Mouse (Mus musculus): ENCODE data around the gene Tmem229b. TPM values are rescaled to one million over a fixed set of nuclear protein-coding genes. Genes with fewer than 3 reads are reported as not detected.
A peak's percentile ranks its signal among the peaks of the same experiment; 100 is the strongest.

Tmem229b gene
- total and polyA plus RNA-seq, 2 experiments from 2014 or later: 63.2 to 214 TPM

GRCm38 (mm10) chr12:79002978-79003377 lies 4.4 kb downstream of the Tmem229b start:
- Histone ChIP-seq H3K9ac (replicated peaks; ENCODE audit: low read length, poor library complexity, severe bottlenecking) (no peak overlapping the region), H3K4me3 (ENCODE audit: low read depth, low read length) (no peak overlapping the region), H3K27me3 (ENCODE audit: insufficient read depth, low read length) (no peaks in the 10 kb centered on the region), H3K36me3 (ENCODE audit: insufficient read depth, low read length) (no peaks in the 10 kb centered on the region), H3K27ac (ENCODE audit: low read depth, low read length) (no peak overlapping the region), H3K9me3 (ENCODE audit: low read length) (no peaks in the 10 kb centered on the region), H3K4me1 (ENCODE audit: insufficient read depth, low read length) (peaks cover 13% of the 10 kb centered on the region; the same call in 1 of the 2 replicates), H3K4me2 (ENCODE audit: low read depth, low read length, poor library complexity, severe bottlenecking) (no peak overlapping the region)
- ATAC-seq (ENCODE audit: low FRiP score) (no peak), DNase-seq (ENCODE audit: low spot score) (no peak)
- 90% methylated on average over 3 of the region's 3 CpGs for WGBS
- TF ChIP-seq CTCF (IDR thresholded peaks at IDR 0.05): no peak

GRCm38 (mm10) chr12:79002406-79002805 lies 5.0 kb downstream of the Tmem229b start:
- Histone ChIP-seq H3K9ac (replicated peaks; ENCODE audit: low read length, poor library complexity, severe bottlenecking) (no peak overlapping the region), H3K4me3 (ENCODE audit: low read depth, low read length) (no peak overlapping the region), H3K36me3 (ENCODE audit: insufficient read depth, low read length) (no peaks in the 10 kb centered on the region), H3K9me3 (ENCODE audit: low read length) (no peaks in the 10 kb centered on the region), H3K27ac (ENCODE audit: low read depth, low read length) (no peak overlapping the region), H3K27me3 (ENCODE audit: insufficient read depth, low read length) (no peaks in the 10 kb centered on the region), H3K4me2 (ENCODE audit: low read depth, low read length, poor library complexity, severe bottlenecking) (no peak overlapping the region), H3K4me1 (ENCODE audit: insufficient read depth, low read length) (peaks cover 13% of the 10 kb centered on the region; the same call in 1 of the 2 replicates)
- 94% methylated on average over 5 of the region's 5 CpGs for WGBS
- ATAC-seq (ENCODE audit: low FRiP score): no peak
- DNase-seq (ENCODE audit: low spot score): no peak
- no peak for TF ChIP-seq CTCF (IDR thresholded peaks at IDR 0.05)

- Histone ChIP-seq H3K27ac (ENCODE audit: low read depth, low read length) (no peak overlapping the region), H3K9me3 (ENCODE audit: low read length) (no peaks in the 10 kb centered on the region), H3K4me3 (ENCODE audit: low read depth, low read length) (no peak overlapping the region), H3K36me3 (ENCODE audit: insufficient read depth, low read length) (no peaks in the 10 kb centered on the region), H3K27me3 (ENCODE audit: insufficient read depth, low read length) (no peaks in the 10 kb centered on the region), H3K4me2 (ENCODE audit: low read depth, low read length, poor library complexity, severe bottlenecking) (no peak overlapping the region), H3K4me1 (ENCODE audit: insufficient read depth, low read length) (no peaks in the 10 kb centered on the region), H3K9ac (replicated peaks; ENCODE audit: low read length, poor library complexity, severe bottlenecking) (no peak overlapping the region)
- no peak for TF ChIP-seq CTCF (IDR thresholded peaks at IDR 0.05)
- 12% methylated on average over 6 of the region's 7 CpGs for WGBS
- DNase-seq (ENCODE audit: low spot score) (no peak), ATAC-seq (ENCODE audit: low FRiP score) (no peak)
These were observed 10.7 kb downstream of the Tmem229b start for GRCm38 (mm10) chr12:78996711-78997110.

- Histone ChIP-seq H3K4me2 (ENCODE audit: low read depth, low read length, poor library complexity, severe bottlenecking) (no peak overlapping the region), H3K9me3 (ENCODE audit: low read length) (no peaks in the 10 kb centered on the region), H3K27ac (ENCODE audit: low read depth, low read length) (no peak overlapping the region), H3K4me1 (ENCODE audit: insufficient read depth, low read length) (no peaks in the 10 kb centered on the region), H3K27me3 (ENCODE audit: insufficient read depth, low read length) (no peaks in the 10 kb centered on the region), H3K36me3 (ENCODE audit: insufficient read depth, low read length) (no peaks in the 10 kb centered on the region), H3K9ac (replicated peaks; ENCODE audit: low read length, poor library complexity, severe bottlenecking) (no peak overlapping the region), H3K4me3 (ENCODE audit: low read depth, low read length) (no peak overlapping the region)
- no peak for DNase-seq (ENCODE audit: low spot score)
- ATAC-seq (ENCODE audit: low FRiP score): no peak
- 84% methylated on average over 4 of the region's 4 CpGs for WGBS
- no peak for TF ChIP-seq CTCF (IDR thresholded peaks at IDR 0.05)
These were observed 11.2 kb downstream of the Tmem229b start for GRCm38 (mm10) chr12:78996271-78996670.

GRCm38 (mm10) chr12:78987581-78988081 lies 19.8 kb downstream of the Tmem229b start:
- H3K9me3 ChIP-seq (ENCODE audit: low read length): no peaks in the 10 kb centered on the region
- H3K4me1 ChIP-seq (ENCODE audit: insufficient read depth, low read length): no peaks in the 10 kb centered on the region
- TF ChIP-seq CTCF (IDR thresholded peaks at IDR 0.05): no peak
- WGBS: 62% methylated on average over 9 of the region's 9 CpGs
- no peak overlapping the region for H3K9ac ChIP-seq (replicated peaks; ENCODE audit: low read length, poor library complexity, severe bottlenecking)
- DNase-seq (ENCODE audit: low spot score): peak; percentile 29
- H3K4me2 ChIP-seq (ENCODE audit: low read depth, low read length, poor library complexity, severe bottlenecking): no peak overlapping the region
- ATAC-seq (ENCODE audit: low FRiP score): 0 out of 2 replicates have a peak, but pooled peaks have one; percentile 15
- H3K27ac ChIP-seq (ENCODE audit: low read depth, low read length): no peak overlapping the region
- no peak overlapping the region for H3K4me3 ChIP-seq (ENCODE audit: low read depth, low read length)
- no peaks in the 10 kb centered on the region for H3K27me3 ChIP-seq (ENCODE audit: insufficient read depth, low read length)
- no peaks in the 10 kb centered on the region for H3K36me3 ChIP-seq (ENCODE audit: insufficient read depth, low read length)

- no peaks in the 10 kb centered on the region for H3K27me3 ChIP-seq (ENCODE audit: insufficient read depth, low read length)
- no peaks in the 10 kb centered on the region for H3K9me3 ChIP-seq (ENCODE audit: low read length)
- H3K4me2 ChIP-seq (ENCODE audit: low read depth, low read length, poor library complexity, severe bottlenecking): no peak overlapping the region
- no peaks in the 10 kb centered on the region for H3K36me3 ChIP-seq (ENCODE audit: insufficient read depth, low read length)
- H3K4me3 ChIP-seq (ENCODE audit: low read depth, low read length): no peak overlapping the region
- 39% methylated on average over 3 of the region's 3 CpGs for WGBS
- no peak overlapping the region for H3K27ac ChIP-seq (ENCODE audit: low read depth, low read length)
- peak; percentile 87 for DNase-seq (ENCODE audit: low spot score)
- TF ChIP-seq CTCF (IDR thresholded peaks at IDR 0.05): no peak
- H3K4me1 ChIP-seq (ENCODE audit: insufficient read depth, low read length): no peaks in the 10 kb centered on the region
- no peak overlapping the region for H3K9ac ChIP-seq (replicated peaks; ENCODE audit: low read length, poor library complexity, severe bottlenecking)
- ATAC-seq (ENCODE audit: low FRiP score): peak; percentile 75
These were observed 23.4 kb downstream of the Tmem229b start for GRCm38 (mm10) chr12:78984035-78984432.

All from midbrain, postnatal 0 days (tissue).